Mouse (Mus musculus) ES-Bruce4 (cell line): ENCODE measurements around the gene Mtx2.

ENCODE experiments used
- CTCF ChIP-seq: IDR thresholded peaks from one replicate; pipeline ENCODE4 v1.8.1; 2011; ENCODE audit warnings: low read depth, low read length
- POLR2A ChIP-seq: IDR thresholded peaks from one replicate; pipeline ENCODE4 v1.8.1; 2011; ENCODE audit warnings: low read length; ENCODE audit not compliant: insufficient read depth

GRCm38 (mm10) chr2:74847516-74847915 lies 21.9 kb downstream of the Mtx2 start:
- TF ChIP-seq POLR2A (no peak), CTCF (no peak)
